Mouse (Mus musculus): ENCODE measurements around the gene Gm10271.
A peak's percentile ranks its signal among the peaks of the same experiment; 100 is the strongest.

Gm10271 gene

GRCm38 (mm10) chr10:116978841-116979240 lies 6.4 kb upstream of the Gm10271 start:
- no peak for DNase-seq (ENCODE audit: low spot score)

DNA sequence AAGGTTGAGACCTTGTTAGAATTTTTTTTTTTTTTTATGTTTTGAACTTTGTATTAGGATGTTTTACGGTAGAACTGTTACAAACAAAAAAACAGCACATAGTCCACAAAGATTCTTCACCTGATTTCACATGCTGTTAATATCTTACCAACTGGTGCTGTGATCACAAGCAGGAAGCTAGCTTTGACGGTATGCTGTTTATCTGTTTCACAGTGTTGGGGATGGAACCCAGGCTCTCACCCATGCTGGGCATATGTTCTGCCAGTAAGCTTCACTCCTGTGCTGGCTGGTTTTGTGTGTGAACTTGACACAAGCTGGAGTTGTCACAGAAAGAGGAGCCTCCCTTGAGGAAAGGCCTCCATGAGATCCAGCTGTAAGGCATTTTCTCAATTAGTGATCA lies 5.4 kb upstream of the Gm10271 start:
- DNase-seq (ENCODE audit: low spot score) = no peak

DNA sequence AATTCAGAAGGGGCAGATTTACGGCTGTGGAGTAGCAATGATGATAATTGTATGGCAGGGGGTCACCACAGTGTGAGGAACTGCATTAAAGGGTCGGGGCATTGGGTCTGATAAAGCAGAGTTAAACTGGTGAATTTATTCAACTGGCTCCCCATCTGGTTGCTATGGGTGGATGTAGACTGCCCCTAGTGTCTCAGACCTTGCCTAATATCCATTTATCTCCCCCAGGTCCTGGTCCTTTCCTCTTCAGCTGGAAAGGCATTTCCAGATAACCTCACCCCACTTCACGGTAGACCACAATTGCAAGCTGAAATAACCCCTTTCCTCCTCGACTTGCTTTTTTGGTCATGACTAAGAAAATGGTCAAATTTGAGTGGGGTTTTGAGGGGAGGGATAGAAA lies 5.0 kb upstream of the Gm10271 start:
- DNase-seq (ENCODE audit: low spot score) = no peak

- no peak for DNase-seq (ENCODE audit: low spot score)
Measured at GRCm38 (mm10) chr10:116968741-116969140, 3.7 kb downstream of the Gm10271 start.

DNA sequence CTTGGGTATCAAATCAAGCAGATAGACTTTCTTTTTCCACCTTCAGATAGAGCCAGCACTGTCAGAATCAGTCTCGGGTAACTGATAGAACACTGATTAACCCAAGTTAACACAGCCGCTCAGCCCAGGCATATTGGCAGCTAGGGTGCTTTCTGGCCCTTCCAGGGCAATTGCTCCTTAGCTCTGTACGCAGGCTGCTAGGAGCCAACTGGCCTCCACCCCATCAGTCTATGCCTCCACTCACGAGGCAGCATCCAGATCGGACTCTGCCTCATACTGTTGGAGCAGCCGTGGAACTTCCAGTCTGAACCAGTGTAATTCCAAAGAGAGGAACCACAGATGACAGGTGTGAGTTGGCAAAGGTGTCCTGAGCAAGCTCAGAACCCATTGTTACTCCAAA lies 6.3 kb downstream of the Gm10271 start:
- DNase-seq (ENCODE audit: low spot score) = no peak

DNA sequence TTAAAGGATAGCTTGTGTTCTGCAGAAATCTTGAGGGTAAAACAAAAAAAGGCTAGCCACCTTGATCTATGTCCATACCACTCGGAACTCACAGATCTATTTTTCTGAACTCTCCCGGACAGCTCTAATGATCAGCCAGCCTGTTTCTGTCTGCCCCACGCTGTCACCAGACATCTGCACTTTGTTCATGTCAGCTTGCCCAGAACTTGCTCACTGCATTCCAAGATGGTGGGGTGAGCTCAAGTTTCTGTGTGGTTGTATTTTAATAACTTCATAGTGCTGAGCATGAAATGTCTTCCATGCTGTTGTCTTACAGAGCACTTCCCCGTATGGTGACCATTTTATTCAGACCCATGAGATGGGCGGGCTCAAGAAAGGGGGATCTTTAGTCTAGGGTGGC lies 7.1 kb downstream of the Gm10271 start:
- no peak for DNase-seq (ENCODE audit: low spot score)

DNA sequence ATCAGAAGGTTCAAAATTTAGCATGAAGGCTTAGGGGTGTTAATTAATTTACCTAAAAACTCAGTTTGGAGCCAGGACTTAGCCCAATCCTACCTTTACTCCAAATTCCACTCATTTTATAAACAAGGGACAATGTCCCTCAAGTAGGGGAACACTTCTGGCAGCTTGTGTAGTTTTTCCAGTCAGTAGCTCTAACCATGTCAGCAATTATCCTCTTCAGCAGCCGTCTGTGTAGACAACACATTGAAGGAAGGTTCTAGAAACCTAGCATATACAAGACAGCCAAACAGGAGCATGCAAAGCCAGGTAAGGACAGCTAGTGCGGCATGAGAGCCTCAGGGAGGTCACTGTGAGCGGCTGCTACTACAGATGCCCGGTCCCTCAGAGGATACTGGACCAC lies 7.8 kb downstream of the Gm10271 start:
- DNase-seq (ENCODE audit: low spot score) = no peak

GRCm38 (mm10) chr10:116964084-116964483 lies 8.3 kb downstream of the Gm10271 start:
- no peak for DNase-seq (ENCODE audit: low spot score)

DNA sequence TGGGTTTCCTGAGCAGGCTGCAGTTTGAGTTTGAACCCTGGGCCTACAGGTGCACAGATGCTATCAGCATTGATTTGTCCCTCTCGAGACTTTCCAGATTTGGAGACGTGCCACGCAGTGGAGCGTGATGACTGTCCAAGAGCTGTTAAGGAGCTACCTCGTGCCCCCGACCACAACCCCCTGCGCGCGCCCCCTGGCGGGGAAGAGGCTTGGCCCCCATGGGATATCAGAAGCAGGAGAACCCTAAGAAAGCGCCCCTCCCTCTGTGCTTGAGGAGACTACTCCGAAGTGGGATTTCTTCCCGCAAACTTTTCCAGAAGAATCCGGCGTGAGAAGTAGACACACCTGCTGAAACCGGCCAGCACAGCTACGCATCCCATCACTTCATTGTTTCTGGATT lies 9.6 kb downstream of the Gm10271 start:
- DNase-seq (ENCODE audit: low spot score) = no peak

DNA sequence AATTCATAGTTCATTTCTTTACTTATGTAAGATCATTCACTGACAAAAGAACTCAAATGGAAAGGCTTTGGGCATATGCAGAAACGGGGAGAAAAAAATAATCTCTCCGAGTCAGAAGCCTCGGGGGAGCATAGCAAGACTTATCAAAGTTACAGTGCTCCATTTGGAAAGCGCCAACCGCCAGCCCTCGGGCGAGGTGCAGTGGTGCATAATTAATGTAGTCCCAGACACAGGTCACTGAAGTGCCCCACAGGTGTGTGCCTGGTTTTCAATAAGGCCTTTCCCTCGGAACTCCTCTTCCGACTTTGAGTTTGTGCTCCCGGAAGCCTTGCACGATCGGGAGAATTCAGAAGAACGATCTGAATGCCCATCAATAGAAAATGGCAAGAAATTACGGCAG lies 10.3 kb downstream of the Gm10271 start:
- DNase-seq (ENCODE audit: low spot score) = no peak

GRCm38 (mm10) chr10:116957867-116958551 lies 14.4 kb downstream of the Gm10271 start:
- no peak for DNase-seq (ENCODE audit: low spot score)

GRCm38 (mm10) chr10:116956483-116957158 lies 15.8 kb downstream of the Gm10271 start:
- DNase-seq (ENCODE audit: low spot score) = no peak

GRCm38 (mm10) chr10:116955191-116955590 lies 17.2 kb downstream of the Gm10271 start:
- DNase-seq (ENCODE audit: low spot score) = no peak

- DNase-seq (ENCODE audit: low spot score) = no peak
Measured at GRCm38 (mm10) chr10:116950886-116951285, 21.5 kb downstream of the Gm10271 start.

- DNase-seq (ENCODE audit: low spot score) = peak; percentile 93
Measured at GRCm38 (mm10) chr10:116950009-116950769, 22.2 kb downstream of the Gm10271 start, which contains the start of gene Rab3ip. Rab3ip (minus strand) TSS chr10:116950769.

DNA sequence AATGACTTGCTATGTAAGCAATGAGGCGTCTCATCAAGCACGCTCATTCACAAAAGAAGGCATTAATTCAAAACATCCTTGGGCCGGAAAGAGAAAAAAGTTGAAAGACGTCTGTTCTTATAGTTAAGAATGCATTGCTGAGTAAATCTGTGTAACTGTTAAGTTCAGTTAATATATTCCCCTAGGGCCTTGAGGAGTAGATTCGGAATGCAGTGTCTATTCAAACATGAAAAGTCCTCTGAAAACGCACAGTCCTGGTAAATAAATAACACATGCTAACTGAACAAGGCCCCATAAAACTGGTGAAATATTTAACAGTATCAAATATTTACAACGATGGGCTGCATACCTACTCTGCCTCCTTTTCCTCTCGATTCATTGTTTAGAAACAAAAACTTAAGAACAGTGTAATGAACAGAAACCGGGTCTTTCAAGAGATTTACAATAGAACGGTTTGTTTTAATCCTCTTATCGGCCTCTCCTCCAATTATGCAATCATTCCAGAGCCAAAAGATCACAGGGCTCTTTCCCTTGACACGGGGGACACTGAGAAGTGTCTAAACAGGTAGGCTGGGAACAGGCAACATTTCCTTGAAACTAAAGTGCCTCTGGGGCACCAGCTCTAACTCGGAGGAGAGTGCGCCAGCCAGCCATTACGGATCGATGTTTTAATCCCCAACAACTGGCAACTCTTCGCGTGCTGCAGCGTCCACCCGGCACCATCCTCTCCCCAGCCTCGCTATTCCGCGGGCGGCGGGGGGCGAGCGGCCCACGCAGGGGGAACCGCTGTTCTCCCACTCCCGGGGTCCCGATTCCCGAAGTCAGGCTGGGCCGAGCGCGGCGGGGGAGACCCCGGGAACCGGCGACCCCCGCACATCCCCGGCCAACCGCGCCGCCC lies 23.0 kb downstream of the Gm10271 start:
- no peak for DNase-seq (ENCODE audit: low spot score)

DNA sequence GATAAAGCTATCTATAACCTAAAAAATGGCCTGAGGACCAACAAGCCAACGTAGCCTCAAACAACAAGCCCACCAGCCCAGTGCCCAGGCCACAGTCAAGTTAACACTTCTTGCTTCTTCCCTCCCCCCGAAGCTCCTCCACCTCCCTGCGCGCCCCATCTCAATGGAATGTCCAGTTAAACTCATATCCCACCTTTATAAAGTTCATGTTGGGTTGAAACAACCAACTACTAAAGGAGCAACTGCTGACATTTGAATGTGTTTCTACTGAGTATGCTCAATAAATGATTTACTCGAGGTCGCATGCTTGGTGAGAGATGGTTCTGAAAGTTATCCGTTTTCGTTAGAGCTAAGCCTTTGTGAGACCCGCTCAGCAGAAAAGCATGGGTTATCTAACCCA lies 24.0 kb downstream of the Gm10271 start:
- DNase-seq (ENCODE audit: low spot score) = no peak

DNA sequence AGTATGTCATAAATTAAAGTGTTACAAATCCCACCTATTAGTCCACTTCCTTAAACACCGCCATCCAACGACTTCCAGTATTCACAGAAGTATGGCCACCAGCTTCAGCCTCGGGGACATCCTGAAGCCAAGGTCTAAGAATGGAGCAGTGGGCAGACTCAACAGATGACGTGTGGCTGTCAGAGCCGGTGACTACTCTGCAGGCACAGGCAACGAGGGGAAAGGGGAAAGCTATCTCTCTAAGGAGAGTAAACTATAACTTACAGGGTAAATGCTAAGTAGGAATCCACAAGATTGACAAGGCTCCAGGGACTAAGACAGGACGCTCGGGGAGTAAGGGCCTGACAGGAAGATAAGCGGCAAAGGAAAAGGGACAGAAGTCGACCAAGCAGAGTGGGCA lies 27.5 kb downstream of the Gm10271 start:
- no peak for DNase-seq (ENCODE audit: low spot score)

GRCm38 (mm10) chr10:116944144-116944543 lies 28.3 kb downstream of the Gm10271 start:
- no peak for DNase-seq (ENCODE audit: low spot score)

- DNase-seq (ENCODE audit: low spot score) = no peak
Measured at GRCm38 (mm10) chr10:116943025-116943424, 29.4 kb downstream of the Gm10271 start.

- no peak for DNase-seq (ENCODE audit: low spot score)
Measured at GRCm38 (mm10) chr10:116935028-116935427, 37.4 kb downstream of the Gm10271 start.

DNA sequence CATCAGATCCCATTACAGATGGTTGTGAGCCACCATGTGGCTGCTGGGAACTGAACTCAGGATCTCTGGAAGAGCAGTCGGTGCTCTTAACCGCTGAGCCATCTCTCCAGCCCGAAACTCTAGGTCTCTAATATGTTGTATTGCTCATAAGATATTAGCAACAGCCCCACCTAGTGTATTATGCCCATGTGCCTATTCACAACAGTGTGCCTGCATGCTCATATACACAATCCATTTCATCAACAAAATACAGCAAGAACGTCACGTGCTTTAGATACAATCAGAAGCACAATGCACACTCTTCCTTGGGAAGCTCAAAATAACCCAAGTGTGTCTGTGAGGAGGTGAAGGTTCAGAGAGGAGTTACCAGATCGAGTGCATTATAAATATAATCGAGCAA lies 38.6 kb downstream of the Gm10271 start:
- no peak for DNase-seq (ENCODE audit: low spot score)

Data from ovary, postnatal 14 days (tissue).